Mouse (Mus musculus) MEL (cell line): ENCODE data around the gene Pou2af1.

Source experiments
- CHD2 ChIP-seq: IDR thresholded peaks from 2 replicates; pipeline ENCODE4 v1.6.1; 2011; ENCODE audit warnings: low read length, improper control_type of control experiment
- CTCF ChIP-seq, 3 experiments: IDR thresholded peaks in 2 of 3; conservative IDR thresholded peaks in 1 of 3; 2 replicates each; pipeline ENCODE4 v1.5.1; 2011 to 2012; ENCODE audit warnings: low read length in 3 of 3, low read depth in 2 of 3, mild to moderate bottlenecking in 2 of 3, improper control_type of control experiment in 1 of 3, inconsistent platforms in 1 of 3, mixed read lengths in 1 of 3, moderate library complexity in 1 of 3; ENCODE audit not compliant: control insufficient read depth in 1 of 3, insufficient read depth in 1 of 3, poor library complexity in 1 of 3, severe bottlenecking in 1 of 3
- E2F4 ChIP-seq: IDR thresholded peaks from 2 replicates; pipeline ENCODE4 v1.6.1; 2011; ENCODE audit warnings: low read depth, low read length, improper control_type of control experiment, borderline replicate concordance
- EP300 ChIP-seq, 2 experiments: IDR thresholded peaks; 2 replicates each; pipeline ENCODE4 v1.6.1; 2011; ENCODE audit warnings: improper control_type of control experiment in 2 of 2, low read length in 2 of 2, low read depth in 1 of 2, mild to moderate bottlenecking in 1 of 2
- GABPA ChIP-seq: IDR thresholded peaks from 2 replicates; pipeline ENCODE4 v1.6.1; 2012; ENCODE audit warnings: low read depth, mild to moderate bottlenecking, inconsistent platforms, low read length, improper control_type of control experiment, moderate library complexity
- HCFC1 ChIP-seq: IDR thresholded peaks from 2 replicates; pipeline ENCODE4 v1.6.1; 2012; ENCODE audit warnings: low read depth, mild to moderate bottlenecking, inconsistent platforms, low read length, improper control_type of control experiment, moderate library complexity
- MAX ChIP-seq: IDR thresholded peaks from 2 replicates; pipeline ENCODE4 v1.6.1; 2011; ENCODE audit warnings: low read length, improper control_type of control experiment
- MYC ChIP-seq: IDR thresholded peaks from 2 replicates; pipeline ENCODE4 v1.6.1; 2011; ENCODE audit warnings: low read depth, mild to moderate bottlenecking, low read length, improper control_type of control experiment, moderate library complexity
- POLR2A ChIP-seq, 2 experiments: IDR thresholded peaks; 2 replicates each; pipeline ENCODE4 v1.6.1; 2011 to 2012; ENCODE audit warnings: low read length in 2 of 2, mild to moderate bottlenecking in 2 of 2, control low read depth in 1 of 2, improper control_type of control experiment in 1 of 2, low read depth in 1 of 2, moderate library complexity in 1 of 2; ENCODE audit not compliant: control insufficient read depth in 1 of 2, insufficient read depth in 1 of 2, poor library complexity in 1 of 2
- POLR2AphosphoS5 ChIP-seq: IDR thresholded peaks from 2 replicates; pipeline ENCODE4 v1.6.1; 2012; ENCODE audit warnings: low read depth, borderline replicate concordance, mild to moderate bottlenecking, inconsistent platforms, low read length, moderate library complexity, mixed read lengths
- SIN3A ChIP-seq: IDR thresholded peaks from 2 replicates; pipeline ENCODE4 v1.6.1; 2012; ENCODE audit warnings: low read length, improper control_type of control experiment, inconsistent platforms
- TCF12 ChIP-seq: IDR thresholded peaks from 2 replicates; pipeline ENCODE4 v1.6.1; 2014; ENCODE audit warnings: low read depth, mild to moderate bottlenecking, inconsistent platforms, low read length, improper control_type of control experiment, moderate library complexity
- USF1 ChIP-seq: IDR thresholded peaks from 2 replicates; pipeline ENCODE4 v1.6.1; 2014; ENCODE audit warnings: low read depth, mild to moderate bottlenecking, inconsistent platforms, low read length, improper control_type of control experiment, moderate library complexity

DNA sequence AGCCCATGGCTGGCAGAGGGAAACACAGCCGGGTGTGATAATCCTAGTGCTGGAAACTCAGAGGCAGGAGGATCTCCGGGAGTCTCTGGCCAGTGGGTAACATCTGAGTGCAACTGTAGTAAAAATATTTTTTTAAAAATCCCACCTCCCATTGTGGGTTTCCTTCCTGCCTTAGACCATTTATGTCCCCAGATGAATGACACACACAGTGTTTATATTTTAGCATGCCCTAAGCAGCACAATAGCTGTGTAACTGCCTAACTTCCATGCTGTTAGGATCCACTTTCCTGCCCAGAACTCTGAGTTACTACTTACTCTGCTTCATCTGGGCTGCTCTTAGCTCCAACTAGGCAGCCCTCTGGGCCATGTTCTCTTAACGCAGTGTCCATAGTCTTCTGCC is 22.9 kb upstream of the Pou2af1 start:
- TF ChIP-seq USF1 (no peak), CHD2 (no peak), SIN3A (no peak), TCF12 (no peak), POLR2A (IDR thresholded peaks at IDR 0.05; ENCODE audit: control insufficient read depth in 1 of 2, insufficient read depth in 1 of 2, low read depth in 1 of 2, low read length in 2 of 2, poor library complexity in 1 of 2) (no peak), MAX (no peak), E2F4 (no peak), CTCF (IDR thresholded peaks at IDR 0.05 in 2 of 3, conservative IDR thresholded peaks at IDR 0.05 in 1 of 3; ENCODE audit: control insufficient read depth in 1 of 3, insufficient read depth in 1 of 3, low read depth in 2 of 3, low read length in 3 of 3, poor library complexity in 1 of 3, severe bottlenecking in 1 of 3) (no peak), GABPA (no peak), MYC (no peak), EP300 (IDR thresholded peaks at IDR 0.05; ENCODE audit: low read depth in 1 of 2, low read length in 2 of 2) (no peak), POLR2AphosphoS5 (no peak), HCFC1 (no peak)
